Mouse (Mus musculus): ENCODE data around the gene Tsga10.

DNA sequence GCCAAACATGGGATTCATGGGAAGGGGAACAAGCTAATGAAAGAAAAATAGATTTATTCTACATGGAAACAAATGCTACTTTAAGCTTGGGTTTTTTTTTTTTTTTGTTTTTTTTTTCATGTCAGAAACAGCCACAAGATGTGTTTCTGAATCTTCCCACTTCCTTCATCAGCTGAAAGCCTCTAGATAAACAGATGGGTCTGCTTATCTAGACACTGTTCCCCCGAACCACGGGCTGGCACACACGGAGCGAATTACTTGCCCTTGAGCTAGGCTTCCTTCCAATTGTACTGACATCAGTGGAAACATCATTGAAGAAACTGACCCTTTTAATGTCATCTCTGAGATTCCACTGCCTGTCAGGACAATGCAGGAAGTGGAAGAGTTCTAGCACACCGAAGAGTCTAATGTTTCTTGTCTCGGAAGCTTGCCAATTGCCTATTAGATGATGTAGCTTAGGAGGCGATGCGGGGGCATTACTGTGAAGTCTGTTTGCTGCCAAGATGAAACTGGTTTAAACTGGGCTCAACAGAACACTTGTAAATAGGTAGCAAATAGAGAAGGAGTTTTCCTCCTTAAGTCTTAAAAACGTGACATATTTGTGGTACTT, 121.5 kb downstream of the Tsga10 start:
- TF ChIP-seq EP300 (IDR thresholded peaks at IDR 0.05; ENCODE audit: low read depth), result no peak
- TF ChIP-seq CTCF (IDR thresholded peaks at IDR 0.05; ENCODE audit: low read depth), result no peak

All from heart, postnatal 0 days (tissue).